Mouse (Mus musculus) heart, embryonic 16.5 days (tissue): ENCODE results near the gene Tmem30c. TPM values are rescaled to one million over a fixed set of nuclear protein-coding genes. Genes with fewer than 3 reads are reported as not detected.

ENCODE experiments used
- ATAC-seq: fragments of 200-750 bp; cut with Nextera tagmentation; replicated peaks from 2 replicates; pipeline ENCODE4 v1.8.0; 2017; ENCODE audit warnings: moderate number of reproducible peaks; ENCODE audit not compliant: insufficient read depth, low FRiP score; ENCODE audit errors: extremely low read depth
- H3K27ac ChIP-seq: fragments of 300-500 bp; sonication (generic); 2 replicates; pipeline ENCODE4 v1.5.1; 2014; ENCODE audit warnings: mild to moderate bottlenecking, low read length, control low read depth, moderate library complexity
- H3K27me3 ChIP-seq: fragments of 300-500 bp; sonication (generic); 2 replicates; pipeline ENCODE4 v1.6.1; 2014; ENCODE audit warnings: low read length, mixed read lengths; ENCODE audit not compliant: control insufficient read depth, insufficient read depth
- H3K36me3 ChIP-seq: fragments of 300-500 bp; sonication (generic); 2 replicates; pipeline ENCODE4 v1.6.1; 2014; ENCODE audit not compliant: control insufficient read depth, insufficient read depth
- H3K4me1 ChIP-seq: fragments of 300-500 bp; sonication (generic); 2 replicates; pipeline ENCODE4 v1.6.1; 2014; ENCODE audit warnings: low read length, mixed read lengths; ENCODE audit not compliant: control insufficient read depth, insufficient read depth
- H3K4me2 ChIP-seq: fragments of 300-500 bp; sonication (generic); 2 replicates; pipeline ENCODE4 v1.6.1; 2014; ENCODE audit warnings: low read depth, mild to moderate bottlenecking, control low read depth, low read length
- H3K4me3 ChIP-seq: fragments of 300-500 bp; sonication (generic); 2 replicates; pipeline ENCODE4 v1.5.1; 2014; ENCODE audit warnings: mild to moderate bottlenecking, control low read depth, low read length
- H3K9ac ChIP-seq: fragments of 300-500 bp; sonication (generic); 2 replicates; pipeline ENCODE4 v1.6.1; 2014; ENCODE audit warnings: low read length, control low read depth
- H3K9me3 ChIP-seq: fragments of 300-500 bp; sonication (generic); replicated peaks from 2 replicates; pipeline ENCODE4 v1.6.1; 2016; ENCODE audit warnings: low read length; ENCODE audit not compliant: control insufficient read depth
- WGBS: fragments of 180-500 bp; shearing (Covaris S2); extraction: QIAGEN DNeasy Blood & Tissue Kit; methylation state at CpG from one replicate; pipeline ENCODE4 v1.1.7; 2014; 5-methylcytosine and 5-hydroxymethylcytosine counted together
- polyA plus RNA-seq: library from polyadenylated mRNA; unstranded; fragments of >200 nt; fragmentation: Nextera tagmentation; extraction: Ambion mirVana; gene quantifications from 2 replicates; pipeline ENCODE4 v1.2.1, GENCODE M21; 2015

Gene Tmem30c
- polyA plus RNA-seq, 1 experiment from 2014 or later, result not detected

DNA sequence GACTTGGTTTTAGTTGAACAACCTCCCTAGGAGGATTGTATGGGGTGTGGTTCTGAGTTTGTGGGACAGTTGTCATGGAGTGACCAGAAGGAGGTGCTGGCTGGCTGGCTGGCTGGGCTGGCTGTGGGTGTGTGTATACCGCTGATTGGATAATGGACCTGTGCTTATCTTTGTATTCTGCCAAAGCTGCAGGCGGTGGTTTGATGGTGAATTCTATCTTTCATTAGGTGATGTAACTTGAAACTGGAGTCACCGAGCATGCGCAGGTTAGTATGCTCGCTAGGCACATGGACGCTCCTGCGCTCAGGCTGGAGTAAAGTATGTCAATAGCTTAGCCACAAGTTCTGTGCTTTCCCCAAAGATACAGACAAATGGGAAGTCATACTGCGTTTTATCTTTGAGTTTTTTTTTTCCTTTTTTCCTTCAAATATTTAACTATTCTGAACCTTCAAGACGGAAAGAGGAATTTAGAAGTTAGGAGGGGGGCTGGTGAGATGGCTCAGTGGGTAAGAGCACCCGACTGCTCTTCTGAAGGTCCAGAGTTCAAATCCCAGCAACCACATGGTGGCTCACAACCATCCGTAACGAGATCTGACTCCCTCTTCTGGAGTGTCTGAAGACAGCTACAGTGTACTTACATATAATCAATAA, 13.6 kb downstream of the Tmem30c start:
- 85% methylated on average over 10 of the region's 12 CpGs for WGBS
- Histone ChIP-seq H3K4me1 (no peaks in the 10 kb centered on the region), H3K4me3 (no peak overlapping the region), H3K9ac (no peak overlapping the region), H3K36me3 (no peaks in the 10 kb centered on the region), H3K4me2 (no peak overlapping the region), H3K27ac (no peak overlapping the region), H3K9me3 (no peaks in the 10 kb centered on the region), H3K27me3 (no peaks in the 10 kb centered on the region)
- no peak for ATAC-seq

DNA sequence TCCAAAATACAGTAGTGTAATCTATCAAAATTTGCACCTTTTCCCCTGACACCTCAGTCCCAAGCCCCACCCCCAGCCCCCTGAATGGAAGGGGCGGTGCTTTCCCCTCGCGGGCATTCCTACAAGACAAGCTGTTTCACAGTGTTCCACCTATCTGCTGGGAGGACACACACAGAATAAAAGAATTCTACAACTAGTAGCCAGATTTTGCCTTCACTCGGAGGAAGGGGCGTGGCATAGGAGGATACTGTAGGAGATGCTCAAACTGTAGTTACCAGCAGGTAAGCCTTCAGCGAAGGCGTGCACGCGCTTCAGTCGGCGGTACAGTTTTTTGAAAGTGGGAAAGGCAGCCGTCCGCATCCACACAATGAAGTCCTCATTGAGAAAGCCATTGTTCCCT, 22.9 kb downstream of the Tmem30c start:
- H3K27me3 ChIP-seq, result no peaks in the 10 kb centered on the region
- H3K36me3 ChIP-seq, result no peaks in the 10 kb centered on the region
- no peak overlapping the region for H3K9ac ChIP-seq
- H3K4me3 ChIP-seq, result no peak overlapping the region
- WGBS, result 91% methylated on average over 13 of the region's 13 CpGs
- H3K4me1 ChIP-seq, result peaks cover 14% of the 10 kb centered on the region
- no peak overlapping the region for H3K4me2 ChIP-seq
- H3K9me3 ChIP-seq, result peaks cover under 1% of the 10 kb centered on the region; the same call in 1 of the 2 replicates
- H3K27ac ChIP-seq, result no peak overlapping the region
- no peak for ATAC-seq

DNA sequence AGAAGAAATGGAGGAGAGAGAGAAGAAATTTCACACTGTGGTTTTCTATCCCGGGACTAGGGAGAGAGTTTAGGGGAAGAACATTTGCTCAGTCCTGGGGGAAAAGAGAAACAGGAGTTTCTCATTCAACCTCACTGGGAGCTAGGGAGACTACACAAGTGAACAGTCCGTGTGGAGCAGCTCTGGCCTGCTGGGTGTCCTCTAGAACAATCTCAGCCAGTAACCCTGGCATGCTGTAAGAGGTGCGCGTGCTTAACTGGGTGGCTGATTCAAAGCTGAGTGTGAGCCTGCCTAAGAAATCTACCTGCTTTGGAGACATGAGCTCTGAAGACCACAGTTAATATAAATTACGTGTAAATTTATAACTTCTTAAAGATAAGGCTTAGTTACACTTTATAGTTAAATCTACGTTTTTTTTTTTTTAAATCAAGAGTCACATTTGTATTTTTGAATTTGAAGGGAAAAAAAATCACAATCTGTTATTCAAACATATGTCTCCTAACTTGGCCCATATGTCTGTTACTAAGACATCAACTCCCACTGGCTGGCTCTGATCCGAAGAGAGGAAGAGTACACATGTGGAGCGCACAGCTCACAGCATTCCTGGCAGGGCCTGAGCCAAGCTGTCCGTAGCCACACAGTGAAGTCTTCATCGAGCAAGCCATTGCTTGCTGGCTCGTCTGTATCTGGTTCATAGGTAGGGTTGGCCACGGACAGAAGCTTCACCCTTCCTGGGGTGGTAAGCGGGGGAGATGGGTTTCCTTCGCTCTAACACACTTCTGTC, 24.4 kb downstream of the Tmem30c start:
- Histone ChIP-seq H3K4me1 (peaks cover 14% of the 10 kb centered on the region), H3K9ac (no peak overlapping the region), H3K36me3 (no peaks in the 10 kb centered on the region), H3K27me3 (no peaks in the 10 kb centered on the region), H3K27ac (no peak overlapping the region), H3K9me3 (peaks cover 4% of the 10 kb centered on the region; the same call in 1 of the 2 replicates), H3K4me3 (no peak overlapping the region), H3K4me2 (no peak overlapping the region)
- 82% methylated on average over 14 of the region's 14 CpGs for WGBS
- ATAC-seq, result no peak

DNA sequence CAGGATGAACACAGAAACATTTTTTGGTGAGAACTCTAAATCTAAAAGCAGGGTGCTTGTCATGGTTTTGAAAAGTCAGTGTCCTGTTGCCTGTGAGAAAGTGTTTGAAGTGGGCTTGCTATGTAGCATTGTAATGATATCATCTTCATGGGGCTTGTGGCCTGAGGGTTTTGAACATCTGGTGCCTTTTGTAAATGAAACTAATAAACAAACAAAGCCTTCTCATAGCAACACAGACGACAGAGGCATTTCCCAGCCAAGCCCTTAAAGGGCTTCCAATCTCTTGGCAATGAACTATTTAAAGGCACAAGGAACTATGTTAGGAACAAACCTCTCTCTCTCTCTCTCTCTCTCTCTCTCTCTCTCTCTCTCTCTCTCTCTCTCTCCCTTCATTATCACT, 25.6 kb downstream of the Tmem30c start:
- Histone ChIP-seq H3K9me3 (peaks cover 4% of the 10 kb centered on the region; the same call in 1 of the 2 replicates), H3K27me3 (no peaks in the 10 kb centered on the region), H3K4me1 (peaks cover 14% of the 10 kb centered on the region), H3K4me3 (no peak overlapping the region), H3K27ac (peak overlapping the region; percentile 59), H3K9ac (0 out of 2 replicates have a peak overlapping the region, but pooled peaks have one; percentile 9), H3K36me3 (no peaks in the 10 kb centered on the region), H3K4me2 (no peak overlapping the region)
- 4% methylated on average over 1 of the region's 1 CpGs for WGBS
- ATAC-seq, result no peak

DNA sequence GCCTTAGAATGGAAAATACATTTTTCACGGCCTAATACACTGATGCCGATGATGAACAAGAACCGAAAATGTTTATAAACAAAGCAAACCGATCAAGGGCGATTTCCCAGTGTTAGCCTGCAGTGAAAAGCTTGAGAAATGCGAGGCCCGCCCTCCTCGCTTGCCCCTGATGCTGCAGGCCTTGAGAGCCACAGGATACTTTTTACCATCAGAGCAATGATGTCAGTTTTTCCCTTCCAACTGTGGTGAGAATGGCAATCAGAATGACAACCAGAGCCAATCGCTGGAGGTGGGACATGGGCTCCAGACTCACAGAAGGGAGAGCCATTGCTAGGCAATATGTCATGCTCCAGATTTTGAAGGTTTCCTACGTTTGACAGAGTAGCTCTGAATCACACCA, 32.5 kb downstream of the Tmem30c start:
- H3K9me3 ChIP-seq, result peaks cover 4% of the 10 kb centered on the region; the same call in 1 of the 2 replicates
- H3K27ac ChIP-seq, result no peak overlapping the region
- H3K4me2 ChIP-seq, result no peak overlapping the region
- H3K9ac ChIP-seq, result no peak overlapping the region
- no peaks in the 10 kb centered on the region for H3K4me1 ChIP-seq
- 85% methylated on average over 10 of the region's 10 CpGs for WGBS
- no peaks in the 10 kb centered on the region for H3K27me3 ChIP-seq
- no peaks in the 10 kb centered on the region for H3K36me3 ChIP-seq
- no peak for ATAC-seq
- H3K4me3 ChIP-seq, result no peak overlapping the region

DNA sequence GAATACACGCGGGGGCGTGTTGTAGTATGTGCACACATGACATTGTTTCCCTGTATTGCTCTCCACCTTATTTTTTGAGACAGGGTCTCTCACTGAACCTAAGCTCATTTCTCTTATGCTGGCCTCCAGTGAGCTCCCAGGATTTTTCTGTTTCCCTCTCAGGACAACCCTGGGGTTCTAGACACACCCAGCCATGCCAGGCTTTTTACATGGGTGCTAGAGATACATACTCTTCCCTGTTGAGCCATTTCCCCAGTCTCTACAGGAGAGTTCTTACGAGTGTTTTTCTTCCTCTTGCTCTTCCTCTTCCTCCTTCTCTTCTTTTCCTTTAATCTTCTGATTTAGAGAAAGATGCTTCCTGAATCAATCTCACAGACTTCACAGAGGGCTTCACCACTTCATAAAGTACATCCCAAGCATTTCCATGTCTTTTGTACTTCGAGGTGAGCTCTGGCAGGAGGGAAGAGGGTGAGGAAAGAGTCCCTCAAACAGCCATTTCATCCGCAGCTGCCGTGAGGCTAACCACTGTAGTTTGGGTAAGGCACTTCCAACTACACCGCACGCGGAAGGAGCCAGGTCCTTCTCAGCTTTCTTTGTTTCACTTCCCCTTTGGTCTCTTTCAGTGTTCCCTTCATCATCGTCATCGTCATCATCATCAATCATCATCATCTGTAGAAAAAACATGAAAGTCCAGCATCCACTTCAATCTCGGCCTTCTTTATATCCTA, 33.1 kb downstream of the Tmem30c start:
- no peaks in the 10 kb centered on the region for H3K27me3 ChIP-seq
- no peak overlapping the region for H3K4me3 ChIP-seq
- H3K36me3 ChIP-seq, result no peaks in the 10 kb centered on the region
- H3K9ac ChIP-seq, result no peak overlapping the region
- H3K9me3 ChIP-seq, result peaks cover 1% of the 10 kb centered on the region; the same call in 1 of the 2 replicates
- WGBS, result 83% methylated on average over 13 of the region's 13 CpGs
- no peak overlapping the region for H3K27ac ChIP-seq
- ATAC-seq, result no peak
- H3K4me2 ChIP-seq, result no peak overlapping the region
- no peaks in the 10 kb centered on the region for H3K4me1 ChIP-seq

DNA sequence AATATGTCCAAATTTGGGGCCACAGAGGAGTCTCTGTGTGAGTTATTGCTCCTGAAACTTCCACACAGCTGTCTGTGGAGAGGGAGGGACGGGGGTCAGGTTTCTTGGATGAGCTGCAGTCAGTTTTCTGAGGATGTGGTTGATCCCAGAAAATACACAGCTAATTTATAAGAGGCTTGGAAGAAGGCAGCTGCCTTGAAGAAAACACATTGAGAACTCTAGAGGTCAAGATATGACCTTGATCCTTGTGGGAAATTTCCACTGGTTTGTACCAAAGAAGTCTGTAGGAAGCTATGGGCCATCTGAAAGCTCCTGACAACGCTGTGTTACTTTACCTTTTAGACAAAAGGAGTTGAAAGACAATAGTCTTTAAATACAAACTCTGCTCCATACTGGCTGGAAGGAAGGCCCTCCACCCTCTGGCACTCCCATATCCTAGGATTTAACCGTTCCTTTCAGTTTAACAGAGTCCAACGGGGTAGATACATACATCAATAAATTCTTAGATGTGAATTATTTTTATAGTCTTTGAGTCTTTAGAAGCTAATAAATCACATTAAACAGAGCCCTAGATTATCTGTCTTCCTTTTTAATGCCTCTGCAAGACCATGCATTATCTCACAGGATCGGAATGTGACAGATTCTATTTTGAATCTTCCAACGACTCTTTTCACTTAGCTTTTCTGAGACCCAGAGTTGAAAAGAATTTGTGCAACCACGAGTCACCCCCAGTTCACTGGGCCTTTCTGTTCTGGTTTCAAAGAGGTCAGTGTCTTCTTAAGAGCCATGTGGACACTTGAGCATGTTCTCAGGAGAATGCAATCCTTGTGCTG, 40.9 kb downstream of the Tmem30c start:
- no peak overlapping the region for H3K4me3 ChIP-seq
- H3K27me3 ChIP-seq, result no peaks in the 10 kb centered on the region
- no peak overlapping the region for H3K9ac ChIP-seq
- H3K9me3 ChIP-seq, result peaks cover 4% of the 10 kb centered on the region; the same call in 1 of the 2 replicates
- no peak; the same call in 1 of the 2 replicates for ATAC-seq
- H3K36me3 ChIP-seq, result no peaks in the 10 kb centered on the region
- no peak overlapping the region for H3K4me2 ChIP-seq
- H3K4me1 ChIP-seq, result peaks cover 10% of the 10 kb centered on the region
- WGBS, result 33% methylated on average over 7 of the region's 7 CpGs
- H3K27ac ChIP-seq, result peak overlapping the region; percentile 65

DNA sequence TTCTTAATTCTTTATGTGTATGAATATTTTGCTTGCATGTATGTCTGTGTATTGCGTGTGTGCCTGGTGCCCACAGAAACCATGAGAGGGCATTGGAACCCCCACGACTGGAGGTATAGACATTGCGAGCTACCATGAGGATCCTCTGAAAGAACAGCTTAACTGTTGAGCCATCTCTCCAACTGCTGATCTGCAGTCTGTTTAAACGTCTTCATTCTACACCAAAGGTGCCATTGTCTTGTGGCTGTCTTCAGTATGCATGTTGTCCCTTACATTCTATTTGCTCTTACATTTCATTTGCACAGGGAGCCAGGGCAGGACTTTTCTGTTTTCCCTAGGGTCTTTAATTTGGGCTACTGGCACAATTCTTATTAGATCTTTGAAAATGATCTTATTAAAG, 41.7 kb downstream of the Tmem30c start:
- Histone ChIP-seq H3K9me3 (peaks cover 4% of the 10 kb centered on the region; the same call in 1 of the 2 replicates), H3K9ac (no peak overlapping the region), H3K36me3 (no peaks in the 10 kb centered on the region), H3K27me3 (no peaks in the 10 kb centered on the region), H3K27ac (no peak overlapping the region), H3K4me2 (no peak overlapping the region), H3K4me3 (no peak overlapping the region), H3K4me1 (peaks cover 10% of the 10 kb centered on the region)
- ATAC-seq, result no peak
- WGBS, result 87% methylated on average over 4 of the region's 4 CpGs
